Mouse (Mus musculus) ovary, adult 10 weeks (tissue): ENCODE results near the gene Prrt2. TPM values are rescaled to one million over a fixed set of nuclear protein-coding genes. Genes with fewer than 3 reads are reported as not detected.

Source experiments
- polyA plus RNA-seq: library from polyadenylated mRNA; stranded (reverse); fragments of 350-450 nt; fragmentation: Illumina TruSeq; extraction: RNeasy Lipid Tissue Mini Kit (QIAGEN cat#74804); gene quantifications from one replicate; pipeline ENCODE4 v1.2.3, GENCODE M21; 2014

Gene Prrt2
- not detected for polyA plus RNA-seq

GRCm38 (mm10) chr7:127020901-127021562, at the start of gene Prrt2, which contains the start of gene Gm42742:
Prrt2 (minus strand) TSS chr7:127021211.
Gm42742 (minus strand) TSS chr7:127021097.

GRCm38 (mm10) chr7:127041851-127042672, 21.1 kb upstream of the Prrt2 start, which contains the start of gene Kif22:
Kif22 (minus strand) TSS chr7:127042471.

GRCm38 (mm10) chr7:127026984-127027726, 6.1 kb upstream of the Prrt2 start, which contains the start of gene Maz:
Maz (minus strand) TSS chr7:127027037.

GRCm38 (mm10) chr7:127016971-127017949, 3.8 kb downstream of the Prrt2 start, which contains the start of gene Pagr1a:
Pagr1a (minus strand) TSS chr7:127017352.

GRCm38 (mm10) chr7:127016481-127016485, 4.7 kb downstream of the Prrt2 start, which contains the start of gene Pagr1b:
Pagr1b (minus strand) TSS chr7:127016484.

GRCm38 (mm10) chr7:127014320-127014719, 6.7 kb downstream of the Prrt2 start, which contains the start of gene Mvp:
Mvp (minus strand) TSS chr7:127014621.

GRCm38 (mm10) chr7:126975950-126976866, 44.8 kb downstream of the Prrt2 start, which contains the start of gene Cdiptos:
Cdiptos (minus strand) TSS chr7:126976098.

GRCm38 (mm10) chr7:126975893-126975949, 45.3 kb downstream of the Prrt2 start, which contains the start of gene Cdipt:
Cdipt (plus strand) TSS chr7:126975914.

Other genes with a start within 250 kb of the Prrt2 start
- 9.1 TPM for gene Ypel3, start 244.3 kb downstream of the Prrt2 start, polyA plus RNA-seq
- gene Tbx6, start 239.7 kb downstream of the Prrt2 start, polyA plus RNA-seq: not detected
- 36.4 TPM for gene Ppp4c, start 228.7 kb downstream of the Prrt2 start, polyA plus RNA-seq
- gene Fam57b, start 223.5 kb downstream of the Prrt2 start, polyA plus RNA-seq: 1.5 TPM
- not detected for gene 4930451I11Rik, start 189.6 kb downstream of the Prrt2 start, polyA plus RNA-seq
- not detected for gene Doc2a, start 173.8 kb downstream of the Prrt2 start, polyA plus RNA-seq
- 21.5 TPM for gene Hirip3, start 159.2 kb downstream of the Prrt2 start, polyA plus RNA-seq
- 19.9 TPM for gene Ino80e, start 158.8 kb downstream of the Prrt2 start, polyA plus RNA-seq
- 8.2 TPM for gene Taok2, start 136.5 kb downstream of the Prrt2 start, polyA plus RNA-seq
- 6.6 TPM for gene Tmem219, start 98.3 kb downstream of the Prrt2 start, polyA plus RNA-seq
- 1.9 TPM for gene Kctd13, start 92.3 kb downstream of the Prrt2 start, polyA plus RNA-seq
- gene Asphd1, start 71.6 kb downstream of the Prrt2 start, polyA plus RNA-seq: not detected
- gene Sez6l2, start 70.6 kb downstream of the Prrt2 start, polyA plus RNA-seq: 2.7 TPM
- gene Cdipt, start 45.3 kb downstream of the Prrt2 start, polyA plus RNA-seq: 13.1 TPM
- gene Cdiptos, start 45.1 kb downstream of the Prrt2 start, polyA plus RNA-seq: 0.91 TPM
- 0.46 TPM for gene Mvp, start 6.6 kb downstream of the Prrt2 start, polyA plus RNA-seq
- gene Pagr1b, start 4.7 kb downstream of the Prrt2 start, polyA plus RNA-seq: not detected
- gene Pagr1a, start 3.9 kb downstream of the Prrt2 start, polyA plus RNA-seq: not detected
- gene Gm42742, start 114 bp downstream of the Prrt2 start, polyA plus RNA-seq: 0.60 TPM
- gene Maz, start 5.8 kb upstream of the Prrt2 start, polyA plus RNA-seq: 33.1 TPM
- 6.0 TPM for gene Kif22, start 21.3 kb upstream of the Prrt2 start, polyA plus RNA-seq
- 5.4 TPM for gene Zg16, start 66.1 kb upstream of the Prrt2 start, polyA plus RNA-seq
- 2.9 TPM for gene AI467606, start 70.1 kb upstream of the Prrt2 start, polyA plus RNA-seq
- 0.71 TPM for gene Qprt, start 101.0 kb upstream of the Prrt2 start, polyA plus RNA-seq
- gene Spn, start 116.6 kb upstream of the Prrt2 start, polyA plus RNA-seq: 1.1 TPM
- 13.1 TPM for gene Cd2bp2, start 174.8 kb upstream of the Prrt2 start, polyA plus RNA-seq
- 3.0 TPM for gene Tbc1d10b, start 187.3 kb upstream of the Prrt2 start, polyA plus RNA-seq
- not detected for gene Mylpf, start 187.7 kb upstream of the Prrt2 start, polyA plus RNA-seq
- gene Zfp553, start 211.8 kb upstream of the Prrt2 start, polyA plus RNA-seq: 3.2 TPM
- 1.4 TPM for gene Sept1, start 211.9 kb upstream of the Prrt2 start, polyA plus RNA-seq
- gene Zfp771, start 223.1 kb upstream of the Prrt2 start, polyA plus RNA-seq: not detected
- gene Dctpp1, start 239.5 kb upstream of the Prrt2 start, polyA plus RNA-seq: not detected